Mouse (Mus musculus): ENCODE data around the gene Zcchc10. TPM values are rescaled to one million over a fixed set of nuclear protein-coding genes. Genes with fewer than 3 reads are reported as not detected.

The Zcchc10 gene
- total and polyA plus RNA-seq, 3 experiments = 3.8 to 7.9 (median 5.9) TPM

- Histone ChIP-seq H3K36me3 (ENCODE audit: control insufficient read depth, insufficient read depth, low read length) (peaks cover 46% of the 10 kb centered on the region), H3K27ac (no peak overlapping the region)
- 65% methylated on average over 5 of the region's 5 CpGs for WGBS
Measured at GRCm38 (mm10) chr11:53294441-53294840, 30.0 kb upstream of the Zcchc10 start.

GRCm38 (mm10) chr11:53296880-53297279 lies 27.6 kb upstream of the Zcchc10 start:
- H3K36me3 ChIP-seq (ENCODE audit: control insufficient read depth, insufficient read depth, low read length) = peaks cover 39% of the 10 kb centered on the region
- H3K4me3 ChIP-seq = no peak overlapping the region
- H3K4me1 ChIP-seq (ENCODE audit: control insufficient read depth, insufficient read depth, low read length) = peaks cover 8% of the 10 kb centered on the region
- no peak overlapping the region for H3K27ac ChIP-seq
- no peak for DNase-seq
- TF ChIP-seq POLR2A (IDR thresholded peaks at IDR 0.05; ENCODE audit: insufficient read depth, low read depth, low read length) (no peak), CTCF (IDR thresholded peaks at IDR 0.05) (no peak), EP300 (IDR thresholded peaks at IDR 0.05; ENCODE audit: insufficient read depth, low read depth, low read length) (no peak)
- no peak overlapping the region for H3K9ac ChIP-seq (ENCODE audit: low read depth, low read length)
- intact Hi-C loops (cut with DNase I) = loop anchor here (5.0 kb wide), 1 partner anchor 135 kb away; the partner anchor contains the start of genes Gdf9 and Uqcrq
- H3K27me3 ChIP-seq (ENCODE audit: control insufficient read depth, insufficient read depth, low read length) = no peaks in the 10 kb centered on the region
- peaks cover 2% of the 10 kb centered on the region for H3K79me2 ChIP-seq (replicated peaks; ENCODE audit: control insufficient read depth, insufficient read depth, low read length)
- 63% methylated on average over 4 of the region's 4 CpGs for WGBS

More at GRCm38 (mm10) chr11:53294441-53294840, 30.0 kb upstream of the Zcchc10 start:
- no peaks in the 10 kb centered on the region for H3K27me3 ChIP-seq (ENCODE audit: control insufficient read depth, insufficient read depth, low read length)
- TF ChIP-seq EP300 (IDR thresholded peaks at IDR 0.05; ENCODE audit: insufficient read depth, low read depth, low read length) (no peak), CTCF (IDR thresholded peaks at IDR 0.05) (no peak)
- intact Hi-C loops (cut with DNase I) = no loop called here
- no peak overlapping the region for H3K9ac ChIP-seq (ENCODE audit: low read depth, low read length)
- peaks cover 2% of the 10 kb centered on the region for H3K79me2 ChIP-seq (replicated peaks; ENCODE audit: control insufficient read depth, insufficient read depth, low read length)
- peaks cover 5% of the 10 kb centered on the region for H3K4me1 ChIP-seq (ENCODE audit: control insufficient read depth, insufficient read depth, low read length)
- DNase-seq = no peak
- no peak overlapping the region for H3K4me3 ChIP-seq

- Histone ChIP-seq H3K36me3 (ENCODE audit: control insufficient read depth, insufficient read depth, low read length) (peaks cover 35% of the 10 kb centered on the region), H3K4me3 (peak overlapping the region; percentile 74; the same call in 1 of the 2 replicates), H3K79me2 (replicated peaks; ENCODE audit: control insufficient read depth, insufficient read depth, low read length) (peaks cover 2% of the 10 kb centered on the region), H3K9ac (ENCODE audit: low read depth, low read length) (no peak overlapping the region), H3K27me3 (ENCODE audit: control insufficient read depth, insufficient read depth, low read length) (no peaks in the 10 kb centered on the region), H3K27ac (no peak overlapping the region), H3K4me1 (ENCODE audit: control insufficient read depth, insufficient read depth, low read length) (peaks cover 8% of the 10 kb centered on the region)
- no peak for TF ChIP-seq EP300 (IDR thresholded peaks at IDR 0.05; ENCODE audit: insufficient read depth, low read depth, low read length)
- WGBS = 73% methylated on average over 7 of the region's 7 CpGs
- intact Hi-C loops (cut with DNase I) = loop anchor here (5.0 kb wide), 1 partner anchor 134 kb away; the partner anchor contains the start of genes Gdf9 and Uqcrq
- DNase-seq = no peak
Measured at GRCm38 (mm10) chr11:53297947-53298860, 26.3 kb upstream of the Zcchc10 start.

GRCm38 (mm10) chr11:53299551-53300329 lies 24.7 kb upstream of the Zcchc10 start:
- H3K27ac ChIP-seq = peak overlapping the region; percentile 93
- H3K79me2 ChIP-seq (replicated peaks; ENCODE audit: control insufficient read depth, insufficient read depth, low read length) = peaks cover 2% of the 10 kb centered on the region
- under 1% methylated on average over 80 of the region's 80 CpGs for WGBS
- H3K9ac ChIP-seq (ENCODE audit: low read depth, low read length) = peak overlapping the region; percentile 96
- peaks cover 32% of the 10 kb centered on the region for H3K36me3 ChIP-seq (ENCODE audit: control insufficient read depth, insufficient read depth, low read length)
- H3K27me3 ChIP-seq (ENCODE audit: control insufficient read depth, insufficient read depth, low read length) = no peaks in the 10 kb centered on the region
- intact Hi-C loops (cut with DNase I) = loop anchor here (1.0 to 5.0 kb wide), 3 partner anchors 25 to 133 kb away; partner anchors contain the start of genes Gdf9, Uqcrq and Zcchc10
- TF ChIP-seq EP300 (IDR thresholded peaks at IDR 0.05; ENCODE audit: insufficient read depth, low read depth, low read length) = no peak
- peak; percentile 20; the same call in 1 of the 2 replicates for TF ChIP-seq CTCF (IDR thresholded peaks at IDR 0.05)
- H3K4me3 ChIP-seq = peak overlapping the region; percentile 74
- H3K4me1 ChIP-seq (ENCODE audit: control insufficient read depth, insufficient read depth, low read length) = peaks cover 8% of the 10 kb centered on the region
- peak; percentile 71 for DNase-seq

GRCm38 (mm10) chr11:53300330-53301166 lies 23.9 kb upstream of the Zcchc10 start, which contains the start of gene Hspa4:
Hspa4 (minus strand) TSS chr11:53300457.
- under 1% methylated on average over 58 of the region's 58 CpGs for WGBS
- Histone ChIP-seq H3K36me3 (ENCODE audit: control insufficient read depth, insufficient read depth, low read length) (peaks cover 26% of the 10 kb centered on the region), H3K27me3 (ENCODE audit: control insufficient read depth, insufficient read depth, low read length) (no peaks in the 10 kb centered on the region), H3K9ac (ENCODE audit: low read depth, low read length) (peak within 1 kb of the TSS; percentile 96), H3K79me2 (replicated peaks; ENCODE audit: control insufficient read depth, insufficient read depth, low read length) (peaks cover 2% of the 10 kb centered on the region), H3K4me3 (peak within 1 kb of the TSS; percentile 74), H3K4me1 (ENCODE audit: control insufficient read depth, insufficient read depth, low read length) (peaks cover 8% of the 10 kb centered on the region), H3K27ac (peak within 1 kb of the TSS; percentile 93)
- intact Hi-C loops (cut with DNase I) = loop anchor here (1.0 kb wide), 2 partner anchors 24 to 51 kb away; partner anchors contain the start of gene Zcchc10
- peak; percentile 99 for DNase-seq
- TF ChIP-seq EP300 (IDR thresholded peaks at IDR 0.05; ENCODE audit: insufficient read depth, low read depth, low read length) (peak; percentile 93), CTCF (IDR thresholded peaks at IDR 0.05) (no peak), POLR2A (IDR thresholded peaks at IDR 0.05; ENCODE audit: insufficient read depth, low read depth, low read length) (peak; percentile 90)
